Mouse (Mus musculus) lung, postnatal 10 days (tissue): ENCODE measurements around the gene Apoa4.
A peak's percentile ranks its signal among the peaks of the same experiment; 100 is the strongest.

Source experiments
- DNase-seq: peaks from one replicate; pipeline ENCODE4 v3.0.0; 2021

Apoa4 gene

GRCm38 (mm10) chr9:46274494-46274893 is 34.0 kb downstream of the Apoa4 start:
- DNase-seq: no peak

DNA sequence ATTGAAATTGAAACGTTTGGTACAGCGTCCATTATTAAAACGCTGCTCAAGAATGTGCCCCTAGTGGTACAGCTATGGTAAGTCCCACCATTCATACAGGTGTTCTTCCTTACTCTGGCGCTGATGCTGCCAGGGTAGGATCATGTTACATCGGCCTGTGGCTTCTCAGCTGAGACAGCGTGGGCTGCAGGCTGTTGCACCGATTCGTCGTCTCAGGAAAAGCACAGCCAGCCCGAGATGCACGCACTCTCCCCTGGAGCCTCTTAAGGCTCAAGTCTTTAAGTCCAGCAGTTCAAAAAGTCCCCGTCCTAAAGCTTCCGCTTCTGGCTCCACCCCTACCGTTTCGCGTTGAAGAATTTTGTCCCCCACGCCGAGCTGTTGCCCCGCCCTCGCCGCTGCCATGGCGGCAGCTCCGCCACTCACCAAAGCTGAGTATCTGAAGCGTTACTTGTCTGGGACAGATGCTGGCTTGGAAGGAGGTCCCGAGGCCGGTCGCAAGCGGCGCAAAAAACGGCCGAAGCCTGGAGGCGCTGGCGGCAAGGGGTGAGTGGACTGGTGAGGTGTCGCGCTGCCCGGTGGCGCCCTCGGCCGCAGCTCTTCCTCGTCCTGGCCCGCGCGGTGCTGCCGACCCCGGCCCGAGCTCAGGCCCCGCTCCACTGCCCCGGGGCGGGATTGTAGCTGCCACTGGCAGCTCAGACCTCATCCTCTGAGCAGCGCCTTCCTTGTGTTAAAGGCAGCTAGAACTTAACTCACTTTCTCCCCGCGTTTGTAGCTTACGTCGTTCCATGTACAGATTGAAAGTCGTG is 42.3 kb downstream of the Apoa4 start, which contains the start of gene Bud13:
Gene Bud13 (plus strand): TSS at position 378 of the 806 bp plus-strand sequence.
- peak; percentile 96 for DNase-seq
